Mouse (Mus musculus): ENCODE data around the gene Efcab6.

DNA sequence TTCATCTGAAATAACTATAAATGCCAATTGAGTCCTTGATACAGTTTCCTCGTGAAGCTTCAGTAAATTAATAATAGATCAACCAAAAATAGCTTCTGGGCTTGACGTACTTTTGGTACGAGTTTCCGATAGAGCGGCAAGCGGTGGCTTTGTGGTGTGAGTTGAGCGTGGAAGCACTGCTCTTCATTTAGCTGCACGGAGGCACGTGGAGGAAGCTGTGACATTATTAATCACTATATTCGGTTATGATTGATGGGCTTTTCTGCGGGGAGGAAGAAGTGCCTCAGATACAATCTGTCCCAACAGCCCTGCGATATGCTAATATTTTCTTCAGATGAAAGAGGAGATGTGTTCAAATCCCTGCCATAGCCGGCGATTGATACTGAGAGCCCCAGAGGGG lies 60.9 kb downstream of the Efcab6 start:
- TF ChIP-seq POLR2A (IDR thresholded peaks at IDR 0.05; ENCODE audit: insufficient read depth, low read length) (no peak), CTCF (IDR thresholded peaks at IDR 0.05; ENCODE audit: low read depth, low read length) (no peak)

Measured in ES-Bruce4 (cell line).